Mouse (Mus musculus) kidney, embryonic 14.5 days (tissue): Measurements from ENCODE around the gene Shox2. TPM values are rescaled to one million over a fixed set of nuclear protein-coding genes. Genes with fewer than 3 reads are reported as not detected.

Experiments
- ATAC-seq: fragments of 200-750 bp; cut with Nextera tagmentation; 2 replicates; pipeline ENCODE4 v1.8.0; 2017; ENCODE audit warnings: moderate number of reproducible peaks, mild to moderate bottlenecking, moderate TSS enrichment, moderate library complexity; ENCODE audit not compliant: low FRiP score, low TSS enrichment
- H3K27ac ChIP-seq: fragments of 300-500 bp; sonication (generic); 2 replicates; pipeline ENCODE4 v1.5.1; 2014; ENCODE audit warnings: low read depth, mild to moderate bottlenecking, low read length, moderate library complexity, mixed read lengths
- H3K27me3 ChIP-seq: fragments of 300-500 bp; sonication (generic); 2 replicates; pipeline ENCODE4 v1.6.1; 2014; ENCODE audit warnings: mild to moderate bottlenecking, low read length; ENCODE audit not compliant: control insufficient read depth, insufficient read depth
- H3K36me3 ChIP-seq: fragments of 300-500 bp; sonication (generic); 2 replicates; pipeline ENCODE4 v1.6.1; 2014; ENCODE audit warnings: low read length, mixed read lengths; ENCODE audit not compliant: control insufficient read depth, insufficient read depth
- H3K4me1 ChIP-seq: fragments of 300-500 bp; sonication (generic); 2 replicates; pipeline ENCODE4 v1.6.1; 2014; ENCODE audit warnings: low read length, mixed read lengths; ENCODE audit not compliant: control insufficient read depth, insufficient read depth
- H3K4me2 ChIP-seq: fragments of 300-500 bp; sonication (generic); replicated peaks from 2 replicates; pipeline ENCODE4 v1.6.1; 2014; ENCODE audit warnings: low read depth, mild to moderate bottlenecking, low read length
- H3K4me3 ChIP-seq: fragments of 300-500 bp; sonication (generic); 2 replicates; pipeline ENCODE4 v1.5.1; 2014; ENCODE audit warnings: mild to moderate bottlenecking, low read length
- H3K9ac ChIP-seq: fragments of 300-500 bp; sonication (generic); 2 replicates; pipeline ENCODE4 v1.6.1; 2014; ENCODE audit warnings: low read depth, mild to moderate bottlenecking, low read length, moderate library complexity
- H3K9me3 ChIP-seq: fragments of 300-500 bp; sonication (generic); 2 replicates; pipeline ENCODE4 v1.6.1; 2016; ENCODE audit warnings: low read length; ENCODE audit not compliant: control insufficient read depth
- WGBS: fragments of 180-500 bp; shearing (Covaris S2); extraction: QIAGEN DNeasy Blood & Tissue Kit; methylation state at CpG from one replicate; pipeline ENCODE4 v1.1.7; 2014; 5-methylcytosine and 5-hydroxymethylcytosine counted together
- polyA plus RNA-seq: library from polyadenylated mRNA; unstranded; fragments of >200 nt; fragmentation: Nextera tagmentation; extraction: Ambion mirVana; gene quantifications from 2 replicates; pipeline ENCODE4 v1.2.1, GENCODE M21; 2014

Shox2 gene
- polyA plus RNA-seq, 1 experiment from 2014 or later: not detected

DNA sequence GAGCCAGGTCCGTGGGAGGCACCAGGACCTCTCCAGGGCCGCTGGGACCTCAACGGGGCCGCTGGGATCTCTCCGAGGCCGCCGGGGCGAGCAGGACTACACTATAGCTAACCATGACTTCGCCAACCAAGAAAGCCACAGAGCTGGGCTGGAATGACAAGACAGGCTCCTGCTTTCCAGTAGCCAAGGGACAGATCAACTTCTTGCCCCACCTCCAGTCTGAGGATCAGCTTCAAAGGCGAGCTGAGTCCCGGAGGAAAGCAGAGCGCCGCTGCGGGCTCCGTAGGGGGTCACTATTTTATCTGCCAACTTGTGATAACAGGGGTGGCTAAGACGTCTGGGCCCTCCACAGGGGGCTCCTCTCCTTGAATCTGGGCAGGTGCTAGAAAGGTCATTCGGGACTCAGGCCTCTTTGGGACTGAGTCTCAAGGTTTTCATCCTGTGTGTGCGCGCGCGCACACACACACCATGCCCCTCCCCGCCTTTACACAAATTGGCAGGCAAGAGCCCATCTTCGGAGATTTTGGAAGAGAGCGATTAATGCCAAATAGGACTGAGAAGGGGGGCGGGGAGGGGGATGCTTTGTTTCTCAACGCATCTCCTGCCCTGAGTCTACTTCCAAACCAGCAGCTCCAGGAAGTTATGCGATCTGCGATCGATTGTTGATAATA is 10.8 kb downstream of the Shox2 start:
- H3K4me2 ChIP-seq: no peak overlapping the region
- H3K9me3 ChIP-seq: no peaks in the 10 kb centered on the region
- H3K27me3 ChIP-seq: peaks cover 77% of the 10 kb centered on the region
- no peak overlapping the region for H3K4me3 ChIP-seq
- no peak; the same call in 1 of the 2 replicates for ATAC-seq
- 2% methylated on average over 29 of the region's 29 CpGs for WGBS
- H3K27ac ChIP-seq: no peak overlapping the region
- H3K4me1 ChIP-seq: peaks cover 3% of the 10 kb centered on the region; the same call in 1 of the 2 replicates
- no peak overlapping the region for H3K9ac ChIP-seq
- H3K36me3 ChIP-seq: no peaks in the 10 kb centered on the region

DNA sequence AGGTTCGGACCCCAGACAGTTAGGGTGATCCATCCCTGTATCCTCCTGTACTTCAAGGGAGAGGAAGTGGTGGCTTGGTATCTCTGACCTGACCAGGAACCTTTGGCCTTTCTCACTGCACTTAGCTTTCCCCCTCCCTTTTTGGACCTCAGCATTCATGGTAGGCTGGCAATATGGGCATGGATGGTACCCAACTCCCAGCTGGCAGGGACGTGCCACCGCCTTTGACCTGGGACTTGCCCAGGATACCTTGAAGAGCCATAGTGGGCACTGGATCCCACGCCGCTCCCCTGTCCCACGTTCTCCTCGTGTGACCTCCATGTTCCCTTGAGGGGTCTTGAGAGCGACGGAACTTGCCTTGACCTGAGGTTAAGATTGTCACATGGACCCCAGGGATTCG is 11.3 kb downstream of the Shox2 start:
- Histone ChIP-seq H3K4me2 (no peak overlapping the region), H3K9me3 (no peaks in the 10 kb centered on the region), H3K27ac (no peak overlapping the region), H3K36me3 (no peaks in the 10 kb centered on the region), H3K27me3 (peaks cover 73% of the 10 kb centered on the region), H3K4me3 (no peak overlapping the region), H3K9ac (no peak overlapping the region), H3K4me1 (peaks cover 3% of the 10 kb centered on the region; the same call in 1 of the 2 replicates)
- 5% methylated on average over 10 of the region's 10 CpGs for WGBS
- no peak for ATAC-seq

DNA sequence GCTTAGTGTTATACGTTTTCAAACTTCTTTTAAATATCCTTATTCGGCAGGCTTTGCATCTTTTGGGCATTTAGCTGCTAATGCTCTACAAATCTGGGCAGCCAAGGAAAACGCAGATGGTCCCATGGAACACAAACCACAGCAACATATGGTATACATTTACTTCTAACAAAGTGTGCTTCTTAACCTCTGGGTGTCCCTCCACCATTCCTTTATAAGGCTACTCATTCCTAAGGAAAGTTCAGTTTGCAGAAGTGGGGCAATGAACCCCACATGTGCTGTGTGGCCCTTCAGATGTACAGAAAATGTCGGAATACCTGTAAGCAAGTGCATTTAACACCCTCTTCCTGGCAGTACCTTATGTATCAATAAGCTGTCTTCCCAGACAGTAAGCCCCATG is 14.1 kb downstream of the Shox2 start:
- H3K27ac ChIP-seq: no peak overlapping the region
- no peak overlapping the region for H3K4me3 ChIP-seq
- ATAC-seq: no peak
- H3K27me3 ChIP-seq: peaks cover 52% of the 10 kb centered on the region
- WGBS: 75% methylated on average over 4 of the region's 4 CpGs
- no peaks in the 10 kb centered on the region for H3K36me3 ChIP-seq
- no peak overlapping the region for H3K4me2 ChIP-seq
- no peaks in the 10 kb centered on the region for H3K9me3 ChIP-seq
- peaks cover 3% of the 10 kb centered on the region; the same call in 1 of the 2 replicates for H3K4me1 ChIP-seq
- no peak overlapping the region for H3K9ac ChIP-seq

DNA sequence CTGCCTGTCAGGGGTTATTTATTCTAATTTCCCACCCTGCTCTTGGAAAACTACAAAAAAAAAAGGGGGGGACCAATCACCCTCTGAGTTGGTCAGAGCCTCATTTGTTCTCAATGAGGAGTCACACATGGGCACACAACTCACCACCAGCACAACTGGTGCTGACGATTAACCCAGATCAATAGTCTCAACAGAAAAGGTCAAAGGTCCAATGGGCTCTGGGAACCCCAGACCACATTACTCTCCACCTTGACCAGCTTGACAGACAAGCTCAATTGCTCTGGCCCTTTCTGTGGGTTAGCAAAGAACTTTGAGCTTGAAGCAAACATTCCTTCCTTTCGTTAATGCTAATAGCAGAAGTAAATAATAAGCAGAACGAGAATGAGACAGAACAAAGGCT is 16.7 kb downstream of the Shox2 start:
- no peak overlapping the region for H3K27ac ChIP-seq
- no peaks in the 10 kb centered on the region for H3K4me1 ChIP-seq

DNA sequence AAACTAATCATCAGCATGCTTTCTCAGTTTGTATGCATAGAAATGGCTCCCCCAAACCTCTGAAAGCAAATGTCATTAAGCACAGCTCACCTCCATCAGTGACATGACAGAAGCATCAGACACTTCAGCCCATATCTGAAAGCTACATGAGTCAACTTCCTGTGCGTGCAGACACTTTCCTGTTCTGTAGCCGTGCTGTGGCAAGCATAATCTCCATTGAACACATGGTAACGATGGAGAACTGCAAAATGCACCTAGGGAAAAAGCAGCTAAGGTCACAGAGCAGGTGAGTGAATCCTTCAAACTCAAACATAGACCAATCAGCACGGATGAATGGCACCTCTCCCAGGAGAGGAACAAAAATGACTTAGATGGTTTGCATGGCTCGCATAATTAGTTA is 21.6 kb downstream of the Shox2 start:
- no peaks in the 10 kb centered on the region for H3K9me3 ChIP-seq
- H3K27ac ChIP-seq: no peak overlapping the region
- no peak overlapping the region for H3K9ac ChIP-seq
- H3K4me1 ChIP-seq: no peaks in the 10 kb centered on the region
- H3K27me3 ChIP-seq: peaks cover 2% of the 10 kb centered on the region; the same call in 1 of the 2 replicates
- no peak overlapping the region for H3K4me3 ChIP-seq
- no peaks in the 10 kb centered on the region for H3K36me3 ChIP-seq
- no peak overlapping the region for H3K4me2 ChIP-seq
- ATAC-seq: no peak
- 66% methylated on average over 5 of the region's 5 CpGs for WGBS

More for the DNA sequence above, 16.7 kb downstream of the Shox2 start:
- no peak overlapping the region for H3K9ac ChIP-seq
- no peaks in the 10 kb centered on the region for H3K36me3 ChIP-seq
- no peak for ATAC-seq
- H3K27me3 ChIP-seq: peaks cover 27% of the 10 kb centered on the region
- 56% methylated on average over 3 of the region's 3 CpGs for WGBS
- H3K4me3 ChIP-seq: no peak overlapping the region
- no peaks in the 10 kb centered on the region for H3K9me3 ChIP-seq
- H3K4me2 ChIP-seq: no peak overlapping the region

DNA sequence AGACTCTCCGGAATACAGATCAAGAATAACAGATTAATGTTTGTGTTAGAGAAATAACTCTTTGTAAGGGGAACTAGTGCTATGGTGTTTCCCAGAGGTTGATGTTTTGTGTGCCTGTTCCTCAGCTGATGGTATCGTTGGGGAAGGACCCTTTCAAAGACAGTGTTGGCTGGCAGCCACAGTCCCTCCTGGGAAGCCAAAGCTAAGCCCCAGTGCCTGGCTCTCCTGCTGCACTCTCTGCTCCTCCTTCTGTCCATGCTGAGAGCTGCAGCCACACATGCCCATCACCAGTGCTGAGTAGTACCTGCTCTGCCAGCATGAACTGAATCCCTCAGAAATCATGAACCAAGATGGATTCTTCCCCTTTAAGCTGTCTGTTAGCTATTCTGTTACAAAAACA is 26.4 kb downstream of the Shox2 start:
- WGBS: 68% methylated on average over 2 of the region's 2 CpGs
- no peak overlapping the region for H3K27ac ChIP-seq
- no peaks in the 10 kb centered on the region for H3K27me3 ChIP-seq
- no peaks in the 10 kb centered on the region for H3K4me1 ChIP-seq
- ATAC-seq: no peak
- H3K4me2 ChIP-seq: no peak overlapping the region
- H3K9ac ChIP-seq: no peak overlapping the region
- no peak overlapping the region for H3K4me3 ChIP-seq
- no peaks in the 10 kb centered on the region for H3K9me3 ChIP-seq
- no peaks in the 10 kb centered on the region for H3K36me3 ChIP-seq

DNA sequence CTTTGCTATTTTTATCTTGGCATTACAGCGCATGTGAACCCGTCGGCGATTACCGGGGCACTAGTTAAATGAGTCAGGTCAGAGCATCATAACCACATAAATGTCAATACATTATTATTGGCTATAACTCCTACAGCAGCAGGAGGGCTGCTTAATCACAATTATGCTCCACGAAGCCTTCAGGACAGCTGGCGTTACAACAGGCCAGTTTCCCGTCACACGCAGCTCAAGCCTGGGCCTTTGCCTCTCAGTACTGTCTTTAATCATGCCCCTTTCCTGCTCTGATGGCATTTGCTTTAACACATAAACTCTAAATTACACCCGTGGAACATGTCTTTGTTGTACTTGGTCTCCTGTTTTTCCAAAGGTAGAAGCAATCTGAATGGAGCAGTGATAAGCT is 41.9 kb downstream of the Shox2 start:
- no peak for ATAC-seq
- Histone ChIP-seq H3K4me2 (no peak overlapping the region), H3K4me3 (no peak overlapping the region), H3K27ac (no peak overlapping the region), H3K9me3 (no peaks in the 10 kb centered on the region), H3K4me1 (no peaks in the 10 kb centered on the region), H3K27me3 (no peaks in the 10 kb centered on the region), H3K9ac (no peak overlapping the region), H3K36me3 (no peaks in the 10 kb centered on the region)
- 53% methylated on average over 10 of the region's 10 CpGs for WGBS

DNA sequence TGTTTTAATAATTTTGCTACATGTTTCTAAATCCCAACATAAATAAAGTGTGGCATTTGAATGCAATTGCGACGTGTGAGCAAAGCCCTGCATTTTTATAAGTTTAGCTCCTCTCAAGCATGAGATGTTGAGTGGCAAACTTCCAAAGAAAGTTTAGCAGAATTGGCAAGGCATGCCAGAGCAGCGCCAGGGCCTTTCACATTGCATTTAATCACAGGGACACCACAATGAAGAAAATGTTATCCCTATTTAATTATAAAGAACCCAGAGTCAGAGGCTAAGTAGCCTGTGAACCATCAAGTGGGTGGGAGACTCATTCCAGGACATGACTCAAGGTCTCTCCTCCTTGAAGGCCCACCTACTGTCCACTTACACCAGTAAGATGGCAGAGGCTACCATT is 59.1 kb downstream of the Shox2 start:
- H3K27me3 ChIP-seq: no peaks in the 10 kb centered on the region
- no peak overlapping the region for H3K4me2 ChIP-seq
- no peak for ATAC-seq

More for the DNA sequence above, 59.1 kb downstream of the Shox2 start:
- H3K9me3 ChIP-seq: no peaks in the 10 kb centered on the region
- H3K4me1 ChIP-seq: no peaks in the 10 kb centered on the region
- WGBS: 87% methylated on average over 3 of the region's 3 CpGs
- H3K4me3 ChIP-seq: no peak overlapping the region
- no peak overlapping the region for H3K9ac ChIP-seq
- no peak overlapping the region for H3K27ac ChIP-seq
- H3K36me3 ChIP-seq: no peaks in the 10 kb centered on the region
